Mouse (Mus musculus) spleen, adult 2 months (tissue): ENCODE results near the gene Golga2. TPM values are rescaled to one million over a fixed set of nuclear protein-coding genes. Genes with fewer than 3 reads are reported as not detected.
A peak's percentile ranks its signal among the peaks of the same experiment; 100 is the strongest.

Experiments used
- DNase-seq, 2 experiments: peaks; one replicate each; pipeline versions ENCODE4 v3.0.0 to v3.0.0-alpha.2; 2012 to 2021; ENCODE audit warnings: low spot score in 2 of 2, low read depth in 1 of 2
- H3K27ac ChIP-seq: fragments of 200-500 bp; 2 replicates; pipeline ENCODE4 v1.5.1; 2012; ENCODE audit warnings: low read length, inconsistent platforms; ENCODE audit not compliant: insufficient read depth
- H3K27me3 ChIP-seq: fragments of 200-500 bp; 2 replicates; pipeline ENCODE4 v1.6.1; 2012; ENCODE audit warnings: mild to moderate bottlenecking, moderate library complexity, low read length, inconsistent platforms; ENCODE audit not compliant: control insufficient read depth, insufficient read depth
- H3K36me3 ChIP-seq: fragments of 200-500 bp; 2 replicates; pipeline ENCODE4 v1.6.1; 2012; ENCODE audit warnings: mild to moderate bottlenecking, low read length, inconsistent platforms; ENCODE audit not compliant: control insufficient read depth, insufficient read depth
- H3K4me1 ChIP-seq: fragments of 200-500 bp; 2 replicates; pipeline ENCODE4 v1.6.1; 2011; ENCODE audit warnings: inconsistent platforms; ENCODE audit not compliant: control insufficient read depth, insufficient read depth, insufficient read length
- H3K4me3 ChIP-seq: fragments of 200-500 bp; 2 replicates; pipeline ENCODE4 v1.5.1; 2011; ENCODE audit warnings: mild to moderate bottlenecking, inconsistent platforms; ENCODE audit not compliant: insufficient read depth, insufficient read length; ENCODE audit errors: extremely low read depth
- CTCF ChIP-seq: fragments of 200-500 bp; IDR thresholded peaks from 2 replicates; pipeline ENCODE4 v1.5.1; 2011; ENCODE audit warnings: mild to moderate bottlenecking, inconsistent platforms; ENCODE audit not compliant: insufficient read depth, insufficient read length, insufficient replicate concordance; ENCODE audit errors: extremely low read depth
- POLR2A ChIP-seq: fragments of 200-500 bp; IDR thresholded peaks from 2 replicates; pipeline ENCODE4 v1.6.1; 2011; ENCODE audit warnings: low read depth, low read length, inconsistent platforms
- WGBS: fragments of 180-500 bp; shearing (Covaris S2); methylation state at CpG from one replicate; pipeline ENCODE4 v1.1.7; 2018; 5-methylcytosine and 5-hydroxymethylcytosine counted together
- polyA plus RNA-seq: library from polyadenylated mRNA; depleted of rRNA; stranded (reverse); fragments of >200 nt; gene quantifications from 2 replicates; pipeline ENCODE4 v1.2.3, GENCODE M21; 2012

Gene Golga2
- polyA plus RNA-seq, 1 experiment = 21.4 TPM

DNA sequence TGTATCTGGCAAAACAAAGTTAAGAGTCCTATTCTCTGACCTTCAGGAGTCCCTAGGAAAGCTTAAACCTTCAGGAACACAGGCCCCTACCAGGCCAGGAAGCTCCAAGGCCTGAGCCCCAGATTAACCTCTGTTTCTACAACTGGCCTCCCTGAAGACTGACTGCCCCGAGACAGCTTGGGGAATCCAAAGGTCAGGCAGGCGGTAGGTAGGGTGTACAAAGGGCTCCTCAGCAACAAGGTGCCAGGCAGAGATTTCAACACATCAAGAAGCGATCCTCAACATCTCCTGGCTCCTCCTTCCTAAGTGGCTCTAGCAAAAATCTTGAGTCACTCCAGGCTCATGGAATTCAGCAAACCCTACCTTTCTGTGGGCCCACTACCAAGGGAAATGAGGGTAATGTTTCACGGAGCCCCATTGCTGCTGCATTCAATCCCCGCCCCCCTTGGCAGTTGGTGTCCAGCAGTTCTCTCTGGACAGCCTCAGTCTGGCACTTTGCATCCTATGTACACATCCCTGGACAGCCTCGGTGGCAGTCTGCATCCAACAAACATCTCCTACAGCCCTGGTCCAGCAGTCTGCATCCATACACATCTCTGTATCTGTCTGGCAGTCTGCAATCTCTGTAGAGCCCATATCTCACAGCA lies 28.2 kb upstream of the Golga2 start:
- H3K36me3 ChIP-seq = peaks cover 15% of the 10 kb centered on the region
- no peak for TF ChIP-seq CTCF
- peak overlapping the region; percentile 74 for H3K4me3 ChIP-seq
- H3K4me1 ChIP-seq = peaks cover 6% of the 10 kb centered on the region; the same call in 1 of the 2 replicates
- DNase-seq = no peak
- no peaks in the 10 kb centered on the region for H3K27me3 ChIP-seq
- H3K27ac ChIP-seq = no peak overlapping the region
- WGBS = 69% methylated on average over 6 of the region's 6 CpGs

DNA sequence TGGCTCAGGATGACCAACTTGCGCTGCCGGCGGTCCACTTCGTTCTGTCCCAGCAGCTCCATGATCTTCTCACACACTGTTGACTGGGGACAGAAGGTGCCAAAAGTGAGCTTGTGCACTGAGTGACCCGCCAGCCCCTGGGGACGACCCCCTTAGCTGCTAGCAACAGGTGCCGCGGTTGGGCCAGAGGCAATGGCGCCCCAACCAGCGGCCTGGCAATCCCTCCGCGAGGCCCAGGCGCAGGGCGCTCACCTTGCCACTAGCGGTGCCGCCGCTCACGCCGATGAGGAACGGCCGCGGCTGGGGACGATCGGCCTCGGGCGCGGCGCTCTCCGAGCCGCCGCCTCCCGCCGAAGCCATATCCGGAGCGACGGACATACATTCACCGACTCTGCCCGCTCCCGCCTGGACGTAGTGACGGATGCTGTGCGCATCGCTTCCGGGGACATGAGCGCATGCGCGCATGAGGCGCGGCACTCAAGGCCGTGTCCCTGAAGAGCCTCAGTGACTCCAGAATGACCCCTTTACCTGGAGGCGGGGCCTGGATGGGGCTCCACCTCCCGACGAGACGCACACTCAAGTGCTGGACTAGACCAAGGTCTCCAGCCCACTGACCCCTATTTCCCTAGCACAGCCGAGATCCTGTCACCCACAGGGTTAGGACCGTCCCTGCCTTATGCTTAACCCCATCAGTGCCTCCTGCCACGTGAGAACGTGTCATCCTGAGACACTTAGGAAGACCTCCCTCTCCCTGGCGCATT lies 27.3 kb upstream of the Golga2 start, which contains the start of gene Uck1:
TSS of gene Uck1 (minus strand) at position 503 of the 761 bp plus-strand sequence.
- Histone ChIP-seq H3K4me1 (peaks cover 6% of the 10 kb centered on the region; the same call in 1 of the 2 replicates), H3K4me3 (peak within 1 kb of the TSS; percentile 74), H3K36me3 (peaks cover 11% of the 10 kb centered on the region), H3K27me3 (no peaks in the 10 kb centered on the region), H3K27ac (peak within 1 kb of the TSS; percentile 55)
- under 1% methylated on average over 59 of the region's 59 CpGs for WGBS
- DNase-seq = peak; percentile 79 to 88
- peak; percentile 82 for TF ChIP-seq POLR2A
- no peak for TF ChIP-seq CTCF

DNA sequence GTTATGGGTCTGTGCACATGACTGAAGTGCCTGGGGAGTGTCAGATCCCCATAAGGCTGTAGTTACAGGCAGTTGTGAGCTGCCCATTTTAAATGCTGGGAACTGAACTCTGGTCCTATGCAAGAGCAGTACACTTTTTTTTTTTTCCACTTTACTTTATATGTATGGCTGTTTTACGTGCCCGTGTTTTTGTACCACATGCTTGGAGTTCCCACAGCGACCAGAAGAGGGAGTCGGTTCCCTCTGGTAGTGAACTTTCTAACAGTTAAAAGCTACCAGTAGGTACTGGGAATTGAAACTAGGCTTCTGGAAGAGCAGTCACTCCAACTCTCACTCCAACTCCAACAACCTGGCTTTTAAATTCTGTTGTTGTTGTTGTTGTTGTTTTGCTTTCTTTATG lies 26.5 kb upstream of the Golga2 start:
- Histone ChIP-seq H3K36me3 (peaks cover 11% of the 10 kb centered on the region), H3K4me1 (peaks cover 6% of the 10 kb centered on the region; the same call in 1 of the 2 replicates), H3K27ac (no peak overlapping the region), H3K4me3 (no peak overlapping the region), H3K27me3 (no peaks in the 10 kb centered on the region)
- peak; percentile 55 to 63 for DNase-seq
- peak; percentile 26; the same call in 1 of the 2 replicates for TF ChIP-seq CTCF
- TF ChIP-seq POLR2A = no peak
- 28% methylated on average over 4 of the region's 4 CpGs for WGBS

DNA sequence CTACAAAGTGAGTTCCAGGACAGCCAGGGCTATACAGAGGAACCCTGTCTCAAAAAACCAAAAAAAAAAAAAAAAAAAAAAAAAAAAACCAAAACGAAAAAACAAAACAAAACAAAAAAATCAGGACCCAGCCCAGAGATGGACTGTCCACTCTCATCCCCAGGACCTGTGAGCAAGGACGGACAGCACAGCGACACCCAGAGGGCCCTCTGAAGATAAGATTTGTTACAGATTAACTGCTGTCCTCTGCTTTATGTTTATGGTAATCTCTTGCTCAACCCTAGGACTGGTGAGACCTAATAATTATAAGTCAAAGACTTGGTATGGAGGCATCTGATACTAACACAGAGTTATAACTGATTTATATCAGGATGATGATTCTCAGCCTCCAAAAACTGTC lies 11.4 kb upstream of the Golga2 start:
- 89% methylated on average over 2 of the region's 3 CpGs for WGBS
- no peak overlapping the region for H3K27ac ChIP-seq
- no peak overlapping the region for H3K4me3 ChIP-seq
- no peaks in the 10 kb centered on the region for H3K27me3 ChIP-seq
- H3K36me3 ChIP-seq = peaks cover 17% of the 10 kb centered on the region
- TF ChIP-seq POLR2A = no peak
- no peak for DNase-seq
- no peaks in the 10 kb centered on the region; the same call in 1 of the 2 replicates for H3K4me1 ChIP-seq

DNA sequence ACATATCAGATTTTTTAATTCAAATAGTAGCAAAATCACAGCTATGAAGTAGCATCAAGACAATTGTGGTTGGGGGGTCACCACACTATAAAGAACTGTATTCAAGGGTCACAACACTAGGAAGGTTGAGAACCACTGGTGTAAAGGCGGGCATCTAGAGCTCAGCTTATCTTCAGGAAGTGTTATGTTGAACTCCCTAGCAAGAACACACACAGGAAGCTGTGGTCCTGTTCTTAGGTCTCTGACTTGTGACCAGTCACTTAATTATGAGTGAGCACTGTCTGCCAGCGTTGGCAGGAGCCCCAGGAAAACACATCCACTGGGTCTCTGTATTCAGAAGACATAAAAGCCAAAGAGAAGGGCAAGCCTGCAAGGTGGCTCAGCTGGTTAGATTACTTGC lies 4.9 kb upstream of the Golga2 start:
- no peak for TF ChIP-seq POLR2A
- no peak for TF ChIP-seq CTCF
- no peak overlapping the region for H3K27ac ChIP-seq
- H3K36me3 ChIP-seq = peaks cover 17% of the 10 kb centered on the region
- DNase-seq = no peak
- H3K4me1 ChIP-seq = peaks cover 2% of the 10 kb centered on the region; the same call in 1 of the 2 replicates
- WGBS = 63% methylated on average over 2 of the region's 2 CpGs
- H3K27me3 ChIP-seq = no peaks in the 10 kb centered on the region
- H3K4me3 ChIP-seq = no peak overlapping the region

DNA sequence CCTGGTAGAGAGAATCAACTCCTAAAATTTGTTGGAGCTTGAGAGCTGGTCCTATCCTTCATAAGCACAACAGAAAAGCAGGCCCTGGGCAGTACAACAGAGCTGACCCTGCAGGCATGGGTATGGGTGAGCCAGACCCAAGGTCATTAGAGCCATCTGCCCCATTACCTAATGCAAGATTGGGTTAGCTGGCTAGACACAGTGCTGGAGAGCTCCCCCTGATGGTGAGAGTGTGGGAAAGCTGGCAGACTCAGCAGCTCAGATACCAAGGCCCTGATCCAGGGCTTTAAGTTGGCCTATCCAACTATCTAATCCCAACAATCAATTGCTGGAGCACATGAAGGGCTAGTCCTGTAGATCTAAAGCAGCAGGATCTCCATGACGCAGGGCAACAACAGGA lies 4.5 kb upstream of the Golga2 start:
- no peak overlapping the region for H3K27ac ChIP-seq
- no peak overlapping the region for H3K4me3 ChIP-seq
- DNase-seq = peak; percentile 33 to 56
- WGBS = 89% methylated on average over 1 of the region's 1 CpGs
- TF ChIP-seq POLR2A = no peak
- peak; percentile 72; the same call in 1 of the 2 replicates for TF ChIP-seq CTCF
- H3K27me3 ChIP-seq = no peaks in the 10 kb centered on the region
- H3K36me3 ChIP-seq = peaks cover 15% of the 10 kb centered on the region
- H3K4me1 ChIP-seq = peaks cover 2% of the 10 kb centered on the region; the same call in 1 of the 2 replicates
